Mouse (Mus musculus) ES-E14 (cell line): ENCODE measurements around the gene Mkks.

Source experiments
- CHD2 ChIP-seq: IDR thresholded peaks from 2 replicates; pipeline ENCODE4 v1.6.1; 2014; ENCODE audit warnings: mild to moderate bottlenecking, low read depth, low read length, inconsistent platforms
- MAFK ChIP-seq: IDR thresholded peaks from 2 replicates; pipeline ENCODE4 v1.6.1; 2014; ENCODE audit warnings: mild to moderate bottlenecking, low read depth, low read length, inconsistent platforms; ENCODE audit not compliant: insufficient read depth
- ZC3H11A ChIP-seq: IDR thresholded peaks from 2 replicates; pipeline ENCODE4 v1.6.1; 2012; ENCODE audit warnings: low read depth, mild to moderate bottlenecking, inconsistent platforms, low read length, borderline replicate concordance

- TF ChIP-seq MAFK (no peak), CHD2 (no peak), ZC3H11A (no peak)
Observed at GRCm38 (mm10) chr2:136854543-136855388, 36.4 kb downstream of the Mkks start.
